Mouse (Mus musculus): Measurements from ENCODE around the gene Gabbr2.
"Not testable (repeated sequence)": the region's sequence is repeated elsewhere in the genome, so short reads cannot be mapped to it uniquely, and the experiment has no call there.

Gene Gabbr2

DNA sequence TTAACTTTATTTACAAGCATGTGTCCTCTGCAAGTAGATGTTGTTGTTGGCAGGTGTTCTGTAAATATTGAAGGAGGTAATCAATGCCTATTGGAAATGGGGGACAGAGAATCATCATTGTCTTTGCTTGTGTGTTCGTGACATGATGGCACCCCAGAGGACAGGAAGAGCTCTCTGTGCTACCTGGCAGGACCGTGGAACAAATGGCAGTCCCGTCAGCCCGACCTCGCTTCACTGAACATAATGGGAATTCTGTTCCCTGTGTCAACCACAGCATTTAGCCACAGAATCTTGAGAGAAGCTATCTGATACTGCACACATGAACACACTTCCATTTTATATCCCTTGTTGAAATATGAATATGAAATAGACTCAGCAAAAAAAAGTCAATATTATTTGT is 332.7 kb downstream of the Gabbr2 start:
- no peak for DNase-seq (ENCODE audit: low read depth, low spot score)

- DNase-seq (ENCODE audit: low read depth, low spot score): peak; percentile 81
These were observed 334.6 kb downstream of the Gabbr2 start for GRCm38 (mm10) chr4:46657116-46657515.

GRCm38 (mm10) chr4:46655956-46656355 is 335.7 kb downstream of the Gabbr2 start:
- no peak for DNase-seq (ENCODE audit: low read depth, low spot score)

DNA sequence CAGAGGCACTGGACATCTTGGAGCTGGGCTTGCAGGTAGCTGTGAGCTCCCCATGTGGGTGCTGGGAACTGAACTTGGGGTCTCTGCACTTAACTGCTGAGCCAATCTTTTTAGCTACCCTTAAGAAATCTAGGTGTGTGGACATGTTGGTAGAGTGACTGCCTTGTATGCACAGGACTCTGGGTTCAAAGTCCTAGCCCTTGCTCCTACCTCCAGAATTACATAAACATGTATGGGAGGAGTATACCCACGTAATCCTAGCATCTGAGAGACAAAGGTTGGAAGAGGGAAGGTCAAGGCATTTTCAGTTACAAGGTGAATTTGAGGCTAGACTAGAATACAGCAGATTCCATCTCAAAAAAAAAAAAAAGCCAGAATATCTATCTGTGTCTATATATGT is 336.4 kb downstream of the Gabbr2 start:
- no peak for DNase-seq (ENCODE audit: low read depth, low spot score)

GRCm38 (mm10) chr4:46650086-46650753 is 341.5 kb downstream of the Gabbr2 start, which contains the start of gene Tbc1d2:
TSS of gene Tbc1d2 (minus strand) at chr4:46650209.
- peak; percentile 94 for DNase-seq (ENCODE audit: low read depth, low spot score)

- no peak for DNase-seq (ENCODE audit: low read depth, low spot score)
These were observed 342.5 kb downstream of the Gabbr2 start for GRCm38 (mm10) chr4:46649161-46649560.

GRCm38 (mm10) chr4:46643676-46644112 is 348.0 kb downstream of the Gabbr2 start:
- DNase-seq (ENCODE audit: low read depth, low spot score): no peak

GRCm38 (mm10) chr4:46642924-46643675 is 348.6 kb downstream of the Gabbr2 start:
- DNase-seq (ENCODE audit: low read depth, low spot score): peak; percentile 78

- DNase-seq (ENCODE audit: low read depth, low spot score): no peak
These were observed 350.4 kb downstream of the Gabbr2 start for GRCm38 (mm10) chr4:46641283-46641682.

DNA sequence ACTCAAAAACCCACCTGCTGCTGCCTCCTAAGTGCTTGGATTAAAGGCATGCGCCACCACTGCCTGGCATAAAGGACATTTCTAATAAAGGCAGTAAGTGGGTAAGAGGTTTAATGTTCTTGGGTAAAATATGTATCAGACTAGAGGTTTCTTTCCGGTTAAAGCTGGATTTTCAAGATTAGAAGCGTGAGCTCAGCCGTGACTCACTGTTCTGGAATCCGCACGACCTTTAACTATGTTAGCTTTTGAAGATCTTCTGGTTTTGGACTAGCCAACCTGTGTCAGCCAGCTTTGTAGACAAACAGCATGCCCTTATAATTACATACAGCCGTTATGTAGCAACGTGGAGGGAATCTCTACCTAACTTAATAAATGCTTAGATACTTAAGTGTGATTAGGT is 351.8 kb downstream of the Gabbr2 start:
- DNase-seq (ENCODE audit: low read depth, low spot score): no peak

- DNase-seq (ENCODE audit: low read depth, low spot score): peak; percentile 68
These were observed 354.4 kb downstream of the Gabbr2 start for GRCm38 (mm10) chr4:46637250-46637649.

DNA sequence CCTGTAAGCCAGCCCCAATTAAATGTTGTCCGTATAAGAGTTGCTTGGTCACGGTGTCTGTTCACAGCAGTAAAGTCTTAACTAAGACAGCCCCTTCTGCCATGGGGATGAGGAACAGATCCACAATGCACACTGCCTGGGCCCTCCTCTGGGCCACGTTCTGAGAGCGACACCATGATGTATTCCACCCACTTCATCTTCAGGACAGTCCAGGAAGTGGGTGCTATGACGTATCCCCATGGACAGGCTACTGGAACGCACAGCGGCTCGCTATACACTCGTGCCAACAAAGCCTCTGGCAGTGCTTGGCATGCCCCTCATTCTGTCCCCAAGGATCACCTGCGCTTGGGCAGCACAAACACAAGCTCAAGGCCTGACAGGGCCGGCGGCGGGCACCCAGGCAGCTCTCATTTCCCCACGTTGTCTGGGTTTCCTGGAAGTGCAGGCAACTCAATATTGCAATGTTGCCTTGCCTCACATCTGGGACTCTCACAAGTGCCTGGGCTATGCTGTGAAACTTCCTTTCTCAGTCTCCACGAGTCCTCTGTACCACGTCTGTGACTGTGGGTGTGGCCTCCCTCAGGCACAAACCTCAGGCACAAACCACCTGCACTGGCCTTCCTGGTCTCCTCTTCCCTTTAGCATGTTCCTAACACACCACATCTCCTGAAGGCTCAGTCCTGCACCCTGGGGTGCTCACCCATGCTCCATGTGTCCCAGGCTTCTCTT is 355.8 kb downstream of the Gabbr2 start:
- DNase-seq (ENCODE audit: low read depth, low spot score): no peak

- DNase-seq (ENCODE audit: low read depth, low spot score): no peak
These were observed 356.8 kb downstream of the Gabbr2 start for GRCm38 (mm10) chr4:46634881-46635280.

DNA sequence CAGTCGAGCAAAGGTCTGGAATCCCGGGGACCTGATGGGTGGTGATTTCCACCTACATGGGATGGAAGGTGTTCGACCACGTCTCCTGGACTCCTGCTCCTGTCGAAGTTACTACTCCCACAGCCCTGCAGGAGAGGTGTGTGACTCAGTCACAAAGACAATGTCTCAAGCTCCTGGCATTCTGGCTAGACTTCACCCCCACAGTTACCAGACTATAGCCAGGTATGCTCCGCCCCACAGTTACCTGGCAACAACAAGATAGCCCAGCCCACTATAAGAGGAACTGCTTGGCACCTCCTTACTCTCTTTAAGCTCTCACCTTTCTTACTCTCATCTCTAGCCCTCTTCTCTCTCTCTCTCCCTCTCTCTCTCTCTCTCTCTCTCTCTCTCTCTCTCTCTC is 358.1 kb downstream of the Gabbr2 start:
- not testable (repeated sequence) for DNase-seq (ENCODE audit: low read depth, low spot score)

DNA sequence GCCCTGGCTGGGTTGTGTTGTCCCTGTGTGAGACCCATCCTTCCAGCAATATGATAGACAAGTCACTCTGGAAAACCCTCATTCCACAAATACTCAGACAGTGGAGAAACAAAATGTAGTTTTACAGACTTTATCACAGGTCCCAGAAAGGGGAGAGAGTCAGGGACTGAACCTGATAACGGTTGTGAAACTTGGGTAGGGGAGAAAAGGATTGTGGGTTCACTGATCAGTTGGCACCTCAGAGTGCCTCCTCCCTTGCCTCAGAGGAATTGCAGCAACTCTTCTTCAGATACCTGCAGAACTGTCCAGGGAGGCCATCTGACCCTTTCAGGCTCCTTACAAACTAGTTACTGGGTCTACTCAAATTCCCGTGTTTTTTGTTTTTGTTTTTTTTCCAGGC is 359.2 kb downstream of the Gabbr2 start:
- DNase-seq (ENCODE audit: low read depth, low spot score): no peak

DNA sequence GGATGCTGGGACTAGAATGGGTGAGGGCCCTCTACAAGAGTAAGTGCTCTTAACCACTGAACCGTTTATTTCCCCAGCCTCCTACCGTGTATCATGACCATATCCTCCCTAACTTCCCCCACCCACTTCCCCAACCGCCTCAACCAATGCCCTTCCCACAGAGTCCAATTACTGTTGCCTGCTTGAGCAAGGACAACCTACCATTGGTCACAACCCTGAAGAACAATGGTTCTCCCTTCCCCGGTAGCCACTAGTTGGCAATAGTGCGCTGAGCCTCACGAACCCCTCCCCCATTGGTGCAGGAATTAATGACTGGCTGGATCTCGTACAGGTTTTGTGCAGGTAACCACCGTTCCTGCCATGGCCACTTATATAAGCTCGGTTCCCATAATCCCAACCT is 361.3 kb downstream of the Gabbr2 start:
- peak; percentile 91 for DNase-seq (ENCODE audit: low read depth, low spot score)

DNA sequence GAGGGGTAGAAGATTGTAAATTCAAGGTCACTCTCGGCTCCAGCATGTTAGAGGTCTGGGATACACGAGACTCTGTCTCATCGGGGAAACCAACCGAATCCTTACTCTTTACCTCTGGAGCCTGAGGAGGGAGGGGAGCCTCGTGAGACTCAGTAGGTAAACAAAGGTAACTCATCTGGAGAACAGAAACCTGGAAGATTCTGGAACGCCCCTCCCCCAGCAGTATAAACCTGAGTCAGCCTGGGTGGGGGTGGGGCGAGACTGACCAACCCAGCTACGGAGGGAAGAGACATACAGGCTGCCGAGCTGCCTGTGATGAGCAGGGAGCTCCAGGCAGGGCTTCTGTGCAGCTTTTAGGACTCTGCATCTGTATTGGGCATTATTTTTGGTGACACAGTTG is 362.8 kb downstream of the Gabbr2 start:
- peak; percentile 77 for DNase-seq (ENCODE audit: low read depth, low spot score)

- no peak for DNase-seq (ENCODE audit: low read depth, low spot score)
These were observed 363.6 kb downstream of the Gabbr2 start for GRCm38 (mm10) chr4:46628081-46628480.

GRCm38 (mm10) chr4:46625101-46625500 is 366.6 kb downstream of the Gabbr2 start:
- no peak for DNase-seq (ENCODE audit: low read depth, low spot score)

GRCm38 (mm10) chr4:46623007-46623406 is 368.7 kb downstream of the Gabbr2 start:
- DNase-seq (ENCODE audit: low read depth, low spot score): peak; percentile 46

DNA sequence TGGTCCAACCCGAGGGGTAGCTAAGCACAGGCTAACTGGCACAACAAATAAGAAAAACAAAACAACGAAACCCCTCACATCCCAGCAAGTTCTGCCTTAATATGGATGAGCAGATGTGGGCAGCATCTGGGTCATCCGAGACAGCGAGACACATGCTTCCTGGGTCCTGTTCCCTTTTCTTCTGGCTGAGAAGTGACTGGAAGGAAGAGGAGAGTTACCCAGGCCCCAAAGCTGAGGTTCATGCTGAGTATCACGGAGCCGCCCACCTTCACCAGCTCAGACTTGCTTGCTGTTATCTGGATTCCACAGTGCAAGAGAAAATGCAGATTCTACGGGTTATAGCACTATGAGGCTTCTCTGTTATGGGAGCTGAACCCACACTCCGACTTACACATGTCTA is 370.7 kb downstream of the Gabbr2 start:
- DNase-seq (ENCODE audit: low read depth, low spot score): no peak

DNA sequence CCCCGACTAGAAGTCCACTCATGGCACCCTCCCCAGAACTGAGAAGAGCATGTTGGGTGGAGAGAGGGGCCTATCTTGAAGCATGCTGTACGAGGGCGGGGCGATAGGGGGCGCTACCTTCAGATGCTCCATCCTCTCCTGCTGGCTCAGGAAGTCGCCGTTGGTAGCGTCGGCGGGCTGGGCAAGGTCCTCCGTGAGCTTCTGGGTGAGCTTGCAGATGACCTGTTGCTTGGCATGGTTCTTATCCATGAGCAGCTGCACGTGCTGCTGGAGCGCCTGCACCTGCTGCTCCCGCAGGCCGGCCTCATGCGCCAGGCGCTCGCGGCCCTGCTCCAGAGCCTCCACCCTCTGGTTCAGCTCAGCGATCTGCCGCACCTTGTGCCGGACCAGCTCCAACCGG is 371.3 kb downstream of the Gabbr2 start:
- DNase-seq (ENCODE audit: low read depth, low spot score): peak; percentile 75

All from R1 (cell line).